Mouse (Mus musculus) left cerebral cortex, adult 11 months (tissue): Measurements from ENCODE around the gene Akr1c14.
"Not testable (repeated sequence)": the region's sequence is repeated elsewhere in the genome, so short reads cannot be mapped to it uniquely, and the experiment has no call there.

Source experiments
- DNase-seq: peaks from one replicate; pipeline ENCODE4 v3.0.0; 2022; ENCODE audit warnings: low spot score

Gene Akr1c14

DNA sequence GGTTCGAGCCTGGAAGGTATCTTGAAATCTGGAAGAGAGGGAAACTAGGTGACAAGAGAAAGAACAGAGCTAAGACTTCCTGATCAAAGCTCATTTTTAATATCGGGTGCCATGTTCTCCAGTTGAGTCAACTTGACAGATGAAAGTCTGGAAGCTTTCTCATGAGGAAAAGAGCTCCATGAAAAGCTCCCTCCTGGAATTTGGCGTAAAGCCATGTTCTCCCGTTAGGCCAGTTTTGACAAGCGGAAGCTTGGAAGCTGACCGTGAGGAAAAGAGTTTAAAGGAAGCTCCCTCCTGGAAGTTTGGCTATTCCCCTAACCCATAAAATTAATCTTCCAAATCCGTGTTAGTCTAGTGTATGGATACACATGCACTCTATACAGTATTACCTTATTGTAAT is 74.3 kb downstream of the Akr1c14 start:
- DNase-seq = no peak

DNA sequence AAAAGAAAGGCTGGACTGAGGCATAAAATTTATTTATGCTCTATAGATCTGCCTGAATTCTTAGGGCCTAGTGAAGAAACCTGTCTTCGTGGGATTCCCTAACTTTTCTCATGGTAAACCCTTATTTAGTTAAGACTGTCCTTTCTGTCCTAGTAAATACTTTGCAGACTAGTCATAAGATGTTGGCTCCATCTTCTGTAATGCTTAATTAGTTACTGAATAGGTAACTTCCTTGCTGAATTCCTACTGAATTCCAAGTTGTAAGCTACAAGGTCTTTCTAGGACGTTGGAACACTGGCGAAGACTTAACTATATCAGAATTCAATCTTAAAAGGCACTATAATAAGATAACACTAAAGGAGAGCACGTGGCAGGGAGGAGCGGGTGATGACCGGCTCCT is 75.7 kb downstream of the Akr1c14 start:
- not testable (repeated sequence) for DNase-seq

DNA sequence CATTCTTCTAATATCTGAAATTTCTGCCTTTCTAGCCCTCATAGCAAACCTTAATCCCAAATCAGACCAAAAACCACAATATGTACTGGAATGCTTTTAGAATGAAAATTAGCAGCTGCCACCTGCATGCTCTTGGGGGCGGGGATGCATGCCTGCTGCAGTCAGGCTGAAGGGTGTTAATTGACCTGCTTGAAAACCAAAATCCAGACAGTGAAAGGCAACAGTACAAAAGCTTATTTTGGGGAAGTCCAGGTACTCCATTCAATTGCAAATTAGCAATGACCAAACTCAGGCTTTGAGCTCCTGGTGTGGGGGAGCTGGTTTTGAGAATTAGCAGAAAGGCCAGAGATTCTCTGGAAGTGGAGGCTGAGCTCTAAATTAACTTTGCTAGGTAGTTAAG is 77.0 kb downstream of the Akr1c14 start:
- not testable (repeated sequence) for DNase-seq

DNA sequence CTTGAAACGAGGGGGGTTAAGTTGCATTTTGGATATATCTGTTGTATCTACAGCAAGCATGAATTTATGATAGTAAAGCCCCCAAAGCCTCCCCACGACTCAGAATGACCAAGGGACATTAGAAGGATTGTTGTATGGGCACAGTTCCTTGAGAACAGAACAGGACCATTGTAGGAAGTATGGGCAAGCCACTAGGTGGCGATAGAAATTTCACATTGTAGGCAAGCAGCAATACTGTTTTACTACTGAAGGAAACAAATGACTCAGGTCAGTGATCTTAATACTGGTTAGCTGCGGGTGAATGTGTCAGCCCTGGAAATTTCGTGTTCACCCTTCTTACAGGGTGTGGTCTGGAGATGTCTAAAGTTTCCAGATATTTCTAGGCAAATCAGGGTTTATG is 80.3 kb downstream of the Akr1c14 start:
- DNase-seq = no peak

DNA sequence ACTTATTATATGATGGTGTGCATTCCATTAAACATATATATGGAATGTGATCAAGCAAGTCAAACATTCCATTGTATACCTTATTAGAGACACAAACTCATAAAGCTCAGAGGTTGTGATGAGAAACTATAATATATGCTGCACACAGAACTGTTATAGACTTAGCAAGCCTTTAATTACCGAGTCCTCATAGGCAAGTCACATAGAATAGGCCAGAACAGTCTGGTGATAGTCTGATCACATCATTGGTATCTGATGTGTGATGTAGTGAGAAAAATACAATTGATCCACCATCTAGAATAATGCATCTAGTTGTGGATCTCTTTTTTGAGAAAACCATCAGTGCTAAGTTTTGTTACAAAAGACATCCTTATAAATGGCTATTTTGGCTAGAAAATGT is 82.5 kb downstream of the Akr1c14 start:
- DNase-seq = no peak

DNA sequence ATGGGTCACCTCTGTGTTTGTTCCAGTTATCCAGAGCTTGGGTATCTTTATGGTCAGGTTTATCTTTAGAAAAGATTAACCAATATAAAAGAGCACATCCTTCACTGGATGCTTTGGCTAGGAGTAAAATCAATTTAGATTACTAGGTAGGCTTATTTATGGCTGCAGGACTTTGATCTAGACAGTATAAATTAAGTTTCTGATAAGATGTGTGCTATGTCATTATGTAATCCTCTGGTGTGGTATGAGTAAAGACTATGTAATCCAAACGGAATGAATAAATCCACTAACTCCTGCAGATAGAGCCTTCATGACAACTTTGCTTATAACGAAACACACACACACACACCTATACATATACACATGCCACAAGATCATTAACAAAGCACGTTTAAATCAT is 82.9 kb downstream of the Akr1c14 start:
- DNase-seq = no peak

DNA sequence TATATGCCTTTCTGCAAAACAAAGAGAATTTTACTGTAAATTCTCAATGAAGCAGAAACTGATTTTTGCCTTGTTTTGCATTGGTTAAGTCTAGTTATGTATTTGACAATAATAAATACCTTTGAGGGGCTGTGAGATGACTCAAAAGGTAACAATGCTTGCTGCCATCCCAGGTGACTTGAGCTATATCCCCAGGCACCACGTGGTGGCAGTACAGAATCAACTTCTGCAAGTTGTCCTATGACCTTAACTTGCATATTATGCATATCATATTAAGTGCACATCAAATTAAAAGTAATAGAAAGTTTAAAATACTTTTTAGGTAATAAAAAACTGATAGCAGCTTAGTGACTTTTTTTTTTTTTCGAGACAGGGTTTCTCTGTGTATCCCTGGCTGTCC is 84.3 kb downstream of the Akr1c14 start:
- no peak for DNase-seq
